Mouse (Mus musculus) CH12.LX (cell line): ENCODE results near the gene Itpr2. TPM values are rescaled to one million over a fixed set of nuclear protein-coding genes. Genes with fewer than 3 reads are reported as not detected.

ENCODE experiments used
- DNase-seq: peaks from one replicate; pipeline ENCODE4 v3.0.0-alpha.2; 2013; ENCODE audit errors: extremely low read depth
- H3K27ac ChIP-seq: 2 replicates; pipeline ENCODE4 v1.5.1; 2012; ENCODE audit warnings: low read depth, mild to moderate bottlenecking, control low read depth, moderate library complexity; ENCODE audit not compliant: insufficient read depth
- H3K27me3 ChIP-seq: replicated peaks from 2 replicates; pipeline ENCODE3; 2012; ENCODE audit warnings: inconsistent platforms
- H3K36me3 ChIP-seq, 2 experiments: replicated peaks in 1 of 2; 2 replicates each; pipeline versions ENCODE3 to v1.6.1; 2012; ENCODE audit warnings: inconsistent platforms in 1 of 2, low read length in 1 of 2, mild to moderate bottlenecking in 1 of 2, mixed read lengths in 1 of 2, moderate library complexity in 1 of 2; ENCODE audit not compliant: control insufficient read depth in 1 of 2, insufficient read depth in 1 of 2
- H3K4me1 ChIP-seq, 2 experiments: 2 replicates each; pipeline ENCODE4 v1.6.1; 2012; ENCODE audit warnings: inconsistent platforms in 1 of 2, moderate library complexity in 1 of 2; ENCODE audit not compliant: insufficient read depth in 2 of 2, control insufficient read depth in 1 of 2
- H3K4me2 ChIP-seq: 2 replicates; pipeline ENCODE4 v1.6.1; 2012; ENCODE audit warnings: low read depth, mild to moderate bottlenecking, control low read depth; ENCODE audit not compliant: poor library complexity, insufficient read depth, severe bottlenecking
- H3K4me3 ChIP-seq, 3 experiments: fragments of 150-350 bp in 1 of 3; sonication (generic) in 1 of 3; replicated peaks in 1 of 3; 2 replicates each; pipeline versions ENCODE3 to v1.5.1; 2011 to 2012; ENCODE audit warnings: low read depth in 2 of 3, low read length in 2 of 3, mild to moderate bottlenecking in 2 of 3, moderate library complexity in 2 of 3, control low read depth in 1 of 3, improper control_type of control experiment in 1 of 3, inconsistent platforms in 1 of 3, mixed read lengths in 1 of 3; ENCODE audit not compliant: poor library complexity in 1 of 3
- H3K79me2 ChIP-seq: replicated peaks from 2 replicates; pipeline ENCODE4 v1.6.1; 2012; ENCODE audit warnings: mild to moderate bottlenecking, moderate library complexity; ENCODE audit not compliant: control insufficient read depth, poor library complexity, insufficient read depth, severe bottlenecking; ENCODE audit errors: extremely low read depth
- H3K9ac ChIP-seq: 2 replicates; pipeline ENCODE4 v1.6.1; 2012; ENCODE audit warnings: low read depth, mild to moderate bottlenecking, control low read depth, moderate library complexity; ENCODE audit not compliant: insufficient read depth
- H3K9me3 ChIP-seq: replicated peaks from 2 replicates; pipeline ENCODE3; 2012; ENCODE audit warnings: low read length, inconsistent platforms, mixed read lengths
- BHLHE40 ChIP-seq: IDR thresholded peaks from 2 replicates; pipeline ENCODE4 v1.6.1; 2011; ENCODE audit warnings: mild to moderate bottlenecking, low read depth, low read length, improper control_type of control experiment
- CHD1 ChIP-seq: IDR thresholded peaks from 2 replicates; pipeline ENCODE4 v1.6.1; 2012; ENCODE audit warnings: low read depth, low read length, improper control_type of control experiment, inconsistent platforms
- CHD2 ChIP-seq: IDR thresholded peaks from 2 replicates; pipeline ENCODE4 v1.6.1; 2011; ENCODE audit warnings: low read length, improper control_type of control experiment
- CTCF ChIP-seq, 2 experiments: IDR thresholded peaks in 1 of 2; conservative IDR thresholded peaks in 1 of 2; 2 replicates each; pipeline ENCODE4 v1.5.1; 2011 to 2012; ENCODE audit warnings: low read depth in 2 of 2, low read length in 2 of 2, improper control_type of control experiment in 1 of 2, inconsistent platforms in 1 of 2, mild to moderate bottlenecking in 1 of 2, moderate library complexity in 1 of 2
- E2F4 ChIP-seq: IDR thresholded peaks from 2 replicates; pipeline ENCODE4 v1.6.1; 2011; ENCODE audit warnings: low read depth, low read length, improper control_type of control experiment; ENCODE audit not compliant: insufficient replicate concordance
- ELF1 ChIP-seq: IDR thresholded peaks from 2 replicates; pipeline ENCODE4 v1.6.1; 2014; ENCODE audit warnings: low read depth, mild to moderate bottlenecking, inconsistent platforms, low read length, improper control_type of control experiment
- EP300 ChIP-seq: IDR thresholded peaks from 2 replicates; pipeline ENCODE4 v1.6.1; 2011; ENCODE audit warnings: low read length, improper control_type of control experiment
- GABPA ChIP-seq: IDR thresholded peaks from 2 replicates; pipeline ENCODE4 v1.6.1; 2012; ENCODE audit warnings: low read depth, low read length, improper control_type of control experiment, inconsistent platforms; ENCODE audit not compliant: insufficient replicate concordance
- HCFC1 ChIP-seq: IDR thresholded peaks from 2 replicates; pipeline ENCODE4 v1.6.1; 2012; ENCODE audit warnings: low read depth, mild to moderate bottlenecking, inconsistent platforms, low read length, improper control_type of control experiment
- JUN ChIP-seq: IDR thresholded peaks from 2 replicates; pipeline ENCODE4 v1.6.1; 2011; ENCODE audit warnings: low read depth, mild to moderate bottlenecking, low read length, improper control_type of control experiment, moderate library complexity; ENCODE audit not compliant: insufficient read depth
- JUND ChIP-seq: conservative IDR thresholded peaks from 2 replicates; pipeline ENCODE4 v1.6.1; 2011; ENCODE audit warnings: low read depth, low read length, improper control_type of control experiment
- KAT2A ChIP-seq: IDR thresholded peaks from 2 replicates; pipeline ENCODE4 v1.6.1; 2012; ENCODE audit warnings: low read length, improper control_type of control experiment, inconsistent platforms; ENCODE audit not compliant: insufficient replicate concordance
- NRF1 ChIP-seq: IDR thresholded peaks from 2 replicates; pipeline ENCODE4 v1.6.1; 2014; ENCODE audit warnings: low read depth, mild to moderate bottlenecking, inconsistent platforms, low read length, improper control_type of control experiment, moderate library complexity
- RAD21 ChIP-seq: IDR thresholded peaks from 2 replicates; pipeline ENCODE4 v1.6.1; 2011; ENCODE audit warnings: low read depth, mild to moderate bottlenecking, low read length, improper control_type of control experiment, moderate library complexity
- RCOR1 ChIP-seq: conservative IDR thresholded peaks from 2 replicates; pipeline ENCODE4 v1.6.1; 2012; ENCODE audit warnings: low read depth, mild to moderate bottlenecking, inconsistent platforms, low read length, improper control_type of control experiment
- TBP ChIP-seq: conservative IDR thresholded peaks from 2 replicates; pipeline ENCODE4 v1.6.1; 2011; ENCODE audit warnings: low read depth, low read length, improper control_type of control experiment
- TCF12 ChIP-seq: IDR thresholded peaks from 2 replicates; pipeline ENCODE4 v1.6.1; 2014; ENCODE audit warnings: low read depth, mild to moderate bottlenecking, inconsistent platforms, low read length, improper control_type of control experiment
- USF2 ChIP-seq: conservative IDR thresholded peaks from 2 replicates; pipeline ENCODE4 v1.6.1; 2011; ENCODE audit warnings: low read depth, low read length, improper control_type of control experiment
- ZKSCAN1 ChIP-seq: IDR thresholded peaks from 2 replicates; pipeline ENCODE4 v1.6.1; 2012; ENCODE audit warnings: low read depth, inconsistent platforms, low read length, improper control_type of control experiment, borderline replicate concordance
- ZMIZ1 ChIP-seq: IDR thresholded peaks from 2 replicates; pipeline ENCODE4 v1.6.1; 2012; ENCODE audit warnings: low read depth, mild to moderate bottlenecking, inconsistent platforms, low read length, improper control_type of control experiment
- ZNF384 ChIP-seq: IDR thresholded peaks from 2 replicates; pipeline ENCODE4 v1.6.1; 2012; ENCODE audit warnings: low read depth, low read length, improper control_type of control experiment, inconsistent platforms
- dilution Hi-C: fragments of 300-500 bp; cut with MboI; formaldehyde crosslinking; loops from 2 replicates; pipeline ENCODE4 v1.14.3; 2020; ENCODE audit warnings: low sequenced_read_pairs; ENCODE audit not compliant: extremely low pct_unique_long_range_greater_than_20kb, extremely low pct_ligation_motif_present
- in situ Hi-C: fragments of 300-500 bp; cut with MboI; formaldehyde crosslinking; loops from 3 replicates; pipeline ENCODE4 v1.14.3; 2019; ENCODE audit warnings: low sequenced_read_pairs, low pct_ligation_motif_present, low pct_unique_long_range_greater_than_20kb, mixed read lengths
- polyA plus RNA-seq: library from polyadenylated mRNA; unstranded; fragments of >175 nt; gene quantifications from 2 replicates; pipeline ENCODE4 v1.2.1, GENCODE M21; 2012; ENCODE audit warnings: low read depth; ENCODE audit not compliant: insufficient read length
- total RNA-seq, 2 experiments: library from RNA; depleted of rRNA; stranded (reverse); fragments of 300-350 nt in 1 of 2; fragments of >200 nt in 1 of 2; gene quantifications; 2 replicates each; pipeline ENCODE4 v1.2.3; 2012 to 2014

The Itpr2 gene
- total and polyA plus RNA-seq, 3 experiments: 3.5 to 8.9 (median 4.4) TPM

DNA sequence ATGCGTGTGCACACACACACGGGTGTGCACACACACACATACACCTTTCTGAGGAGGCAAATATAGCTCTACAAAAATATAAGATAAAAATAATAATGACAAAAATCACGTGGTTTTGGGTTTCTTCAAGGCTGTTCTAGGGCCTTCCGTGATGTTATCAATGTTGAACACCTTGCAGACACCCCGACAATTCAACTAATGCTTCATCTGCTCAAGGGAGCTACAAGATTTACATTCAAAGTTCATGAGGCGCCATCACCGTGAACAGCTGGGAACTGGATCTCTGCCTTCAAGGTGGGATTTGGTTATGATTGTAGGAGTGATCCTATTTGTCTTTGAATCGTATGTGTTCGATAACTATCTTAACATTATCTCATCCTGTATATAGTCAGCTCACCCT, 166.8 kb downstream of the Itpr2 start:
- peaks cover 0 to 2% of the 10 kb centered on the region in 2 experiments for H3K36me3 ChIP-seq
- H3K27ac ChIP-seq: no peak overlapping the region
- no peak overlapping the region for H3K4me3 ChIP-seq
- H3K27me3 ChIP-seq: no peaks in the 10 kb centered on the region
- TF ChIP-seq EP300 (no peak), RCOR1 (no peak), ZNF384 (no peak), HCFC1 (no peak), KAT2A (no peak), JUND (no peak), USF2 (no peak), E2F4 (no peak), ELF1 (no peak), TCF12 (no peak), ZMIZ1 (no peak), CHD2 (no peak), TBP (no peak)
- DNase-seq: no peak
- in situ Hi-C loops (no loop called here), dilution Hi-C loops (no loop called here)
- no peak overlapping the region for H3K9ac ChIP-seq
- no peaks in the 10 kb centered on the region for H3K9me3 ChIP-seq
- no peaks in the 10 kb centered on the region for H3K79me2 ChIP-seq
- H3K4me2 ChIP-seq: no peak overlapping the region
- 0 out of 4 replicates have a peak, but pooled peaks cover 0 to 5% of the 10 kb centered on the region in 2 experiments for H3K4me1 ChIP-seq

DNA sequence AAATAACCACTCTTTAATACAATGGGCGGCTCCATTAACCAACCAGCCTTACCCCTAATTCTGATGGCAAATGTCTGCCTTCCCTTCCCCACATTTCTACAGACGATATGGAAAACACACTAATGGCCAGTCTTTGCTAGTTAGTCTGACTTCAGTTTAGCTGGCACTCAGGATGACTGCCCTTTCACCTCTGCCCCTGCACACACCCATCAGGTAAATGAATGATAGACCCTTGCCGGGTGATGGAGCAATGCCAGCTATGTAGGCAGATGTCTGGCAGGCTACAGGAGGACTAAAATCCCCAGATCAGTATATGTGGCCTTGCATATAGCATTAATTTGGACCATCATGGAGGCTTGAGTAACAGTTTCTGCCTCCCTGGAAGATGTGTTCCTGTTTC, 168.5 kb downstream of the Itpr2 start:
- in situ Hi-C loops: no loop called here

More for the DNA sequence above, 168.5 kb downstream of the Itpr2 start:
- no peak overlapping the region for H3K27ac ChIP-seq
- H3K9ac ChIP-seq: no peak overlapping the region
- TF ChIP-seq GABPA (no peak), ZNF384 (no peak), NRF1 (no peak), BHLHE40 (no peak), TCF12 (no peak), JUN (no peak), CTCF (conservative IDR thresholded peaks at IDR 0.05 in 1 of 2, IDR thresholded peaks at IDR 0.05 in 1 of 2; ENCODE audit: low read depth in 2 of 2, low read length in 2 of 2) (no peak), ZKSCAN1 (no peak), RAD21 (no peak), KAT2A (no peak), JUND (no peak), CHD1 (no peak)
- H3K36me3 ChIP-seq: peaks cover 0 to 8% of the 10 kb centered on the region in 2 experiments
- DNase-seq: no peak
- H3K4me2 ChIP-seq: no peak overlapping the region
- dilution Hi-C loops: no loop called here
- H3K27me3 ChIP-seq: no peaks in the 10 kb centered on the region
- peaks cover 0 to 6% of the 10 kb centered on the region in 2 experiments; a peak in 1 of 4 replicates for H3K4me1 ChIP-seq
- no peaks in the 10 kb centered on the region for H3K9me3 ChIP-seq
- H3K79me2 ChIP-seq: no peaks in the 10 kb centered on the region
- H3K4me3 ChIP-seq: no peak overlapping the region
